Mouse (Mus musculus) embryo, embryonic 11 days (tissue): ENCODE results near the gene Otud1.

Experiments used
- DNase-seq: peaks from one replicate; pipeline ENCODE4 v3.0.0-alpha.2; 2015

The Otud1 gene

GRCm38 (mm10) chr2:19657158-19657874 lies at the start of gene Otud1:
Otud1 (plus strand) TSS chr2:19657752.
- DNase-seq: peak; percentile 100

- DNase-seq: no peak
These were observed 49.7 kb upstream of the Otud1 start for GRCm38 (mm10) chr2:19607852-19608251.

GRCm38 (mm10) chr2:19608410-19609073 lies 49.0 kb upstream of the Otud1 start:
- no peak for DNase-seq

- no peak for DNase-seq
These were observed 35.5 kb upstream of the Otud1 start for GRCm38 (mm10) chr2:19622041-19622440.

GRCm38 (mm10) chr2:19627044-19627443 lies 30.5 kb upstream of the Otud1 start:
- no peak for DNase-seq

- DNase-seq: no peak
These were observed 29.5 kb upstream of the Otud1 start for GRCm38 (mm10) chr2:19627920-19628608.

- no peak for DNase-seq
These were observed 27.0 kb upstream of the Otud1 start for GRCm38 (mm10) chr2:19630544-19630943.

GRCm38 (mm10) chr2:19633406-19633920 lies 24.1 kb upstream of the Otud1 start:
- DNase-seq: no peak

- DNase-seq: no peak
These were observed 12.4 kb upstream of the Otud1 start for GRCm38 (mm10) chr2:19645182-19645581.

GRCm38 (mm10) chr2:19646144-19646543 lies 11.4 kb upstream of the Otud1 start:
- no peak for DNase-seq

- DNase-seq: no peak
These were observed 10.6 kb upstream of the Otud1 start for GRCm38 (mm10) chr2:19646910-19647309.

- no peak for DNase-seq
These were observed 1.1 kb upstream of the Otud1 start for GRCm38 (mm10) chr2:19656436-19656835.

- peak; percentile 70 for DNase-seq
These were observed 483 bp downstream of the Otud1 start for GRCm38 (mm10) chr2:19657881-19658589.

GRCm38 (mm10) chr2:19658661-19659384 lies 1.3 kb downstream of the Otud1 start:
- DNase-seq: peak; percentile 42

GRCm38 (mm10) chr2:19660875-19661274 lies 3.3 kb downstream of the Otud1 start:
- DNase-seq: peak; percentile 9

- DNase-seq: no peak
These were observed 5.7 kb downstream of the Otud1 start for GRCm38 (mm10) chr2:19663146-19663848.

GRCm38 (mm10) chr2:19664147-19664546 lies 6.6 kb downstream of the Otud1 start:
- peak; percentile 17 for DNase-seq

GRCm38 (mm10) chr2:19664555-19665475 lies 7.3 kb downstream of the Otud1 start:
- DNase-seq: no peak

GRCm38 (mm10) chr2:19665841-19666240 lies 8.3 kb downstream of the Otud1 start:
- DNase-seq: peak; percentile 41
